Mouse (Mus musculus) liver, embryonic 11.5 days (tissue): ENCODE measurements around the gene Fancl. TPM values are rescaled to one million over a fixed set of nuclear protein-coding genes. Genes with fewer than 3 reads are reported as not detected.

Experiments used
- ATAC-seq: fragments of 200-750 bp; cut with Nextera tagmentation; replicated peaks from 2 replicates; pipeline ENCODE4 v1.8.0; 2017; ENCODE audit warnings: moderate number of reproducible peaks, mild to moderate bottlenecking, moderate TSS enrichment, moderate library complexity; ENCODE audit not compliant: low FRiP score
- DNase-seq: peaks from one replicate; pipeline ENCODE4 v3.0.0-alpha.2; 2017; ENCODE audit warnings: low spot score
- H3K27ac ChIP-seq: fragments of 300-500 bp; sonication (generic); 2 replicates; pipeline ENCODE4 v1.5.1; 2014; ENCODE audit warnings: mild to moderate bottlenecking, low read depth, low read length, control low read depth
- H3K27me3 ChIP-seq: fragments of 300-500 bp; sonication (generic); replicated peaks from 2 replicates; pipeline ENCODE4 v1.6.1; 2014; ENCODE audit warnings: low read length, mixed read lengths; ENCODE audit not compliant: control insufficient read depth, insufficient read depth
- H3K36me3 ChIP-seq: fragments of 300-500 bp; sonication (generic); 2 replicates; pipeline ENCODE4 v1.6.1; 2014; ENCODE audit warnings: mild to moderate bottlenecking, low read length, moderate library complexity, mixed read lengths; ENCODE audit not compliant: control insufficient read depth, insufficient read depth
- H3K4me1 ChIP-seq: fragments of 300-500 bp; sonication (generic); replicated peaks from 2 replicates; pipeline ENCODE4 v1.6.1; 2014; ENCODE audit warnings: low read length, mixed read lengths; ENCODE audit not compliant: control insufficient read depth, insufficient read depth
- H3K4me2 ChIP-seq: fragments of 300-500 bp; sonication (generic); 2 replicates; pipeline ENCODE4 v1.6.1; 2014; ENCODE audit warnings: mild to moderate bottlenecking, control low read depth, moderate library complexity
- H3K4me3 ChIP-seq: fragments of 300-500 bp; sonication (generic); 2 replicates; pipeline ENCODE4 v1.5.1; 2014; ENCODE audit warnings: low read depth, low read length, control low read depth
- H3K9ac ChIP-seq: fragments of 300-500 bp; sonication (generic); 2 replicates; pipeline ENCODE4 v1.6.1; 2014; ENCODE audit warnings: low read depth, low read length, control low read depth
- H3K9me3 ChIP-seq: fragments of 300-500 bp; sonication (generic); 2 replicates; pipeline ENCODE4 v1.6.1; 2016; ENCODE audit warnings: low read length, inconsistent platforms, mixed read lengths; ENCODE audit not compliant: control insufficient read depth
- WGBS: fragments of 180-500 bp; shearing (Covaris S2); extraction: QIAGEN DNeasy Blood & Tissue Kit; methylation state at CpG from one replicate; pipeline ENCODE4 v1.1.7; 2014; 5-methylcytosine and 5-hydroxymethylcytosine counted together
- polyA plus RNA-seq: library from polyadenylated mRNA; unstranded; fragments of >200 nt; fragmentation: Nextera tagmentation; extraction: Ambion mirVana; gene quantifications from 2 replicates; pipeline ENCODE4 v1.2.1, GENCODE M21; 2014

The Fancl gene
- polyA plus RNA-seq, 1 experiment from 2014 or later = 32.8 TPM

GRCm38 (mm10) chr11:26395561-26395960, 9.6 kb downstream of the Fancl start:
- WGBS = 64% methylated on average over 3 of the region's 3 CpGs

GRCm38 (mm10) chr11:26412972-26413371, 27.0 kb downstream of the Fancl start:
- ATAC-seq (no peak; the same call in 1 of the 2 replicates), DNase-seq (no peak)
- no peaks in the 10 kb centered on the region for H3K36me3 ChIP-seq

More at GRCm38 (mm10) chr11:26395561-26395960, 9.6 kb downstream of the Fancl start:
- no peaks in the 10 kb centered on the region for H3K9me3 ChIP-seq
- no peak overlapping the region for H3K4me3 ChIP-seq
- DNase-seq = no peak
- H3K27ac ChIP-seq = no peak overlapping the region
- no peak overlapping the region for H3K4me2 ChIP-seq
- H3K36me3 ChIP-seq = no peaks in the 10 kb centered on the region
- no peak for ATAC-seq
- H3K9ac ChIP-seq = no peak overlapping the region
- H3K4me1 ChIP-seq = no peaks in the 10 kb centered on the region
- no peaks in the 10 kb centered on the region for H3K27me3 ChIP-seq

GRCm38 (mm10) chr11:26421472-26421871, 35.5 kb downstream of the Fancl start:
- no peak overlapping the region for H3K4me2 ChIP-seq
- no peak overlapping the region for H3K4me3 ChIP-seq
- no peaks in the 10 kb centered on the region for H3K36me3 ChIP-seq
- ATAC-seq (no peak), DNase-seq (no peak)
- H3K4me1 ChIP-seq = no peaks in the 10 kb centered on the region
- no peak overlapping the region for H3K27ac ChIP-seq
- no peak overlapping the region for H3K9ac ChIP-seq
- no peaks in the 10 kb centered on the region for H3K27me3 ChIP-seq
- no peaks in the 10 kb centered on the region for H3K9me3 ChIP-seq
- WGBS = 84% methylated on average over 2 of the region's 2 CpGs

More at GRCm38 (mm10) chr11:26412972-26413371, 27.0 kb downstream of the Fancl start:
- Histone ChIP-seq H3K4me3 (no peak overlapping the region), H3K4me1 (no peaks in the 10 kb centered on the region), H3K27ac (no peak overlapping the region), H3K9ac (no peak overlapping the region), H3K27me3 (no peaks in the 10 kb centered on the region), H3K9me3 (no peaks in the 10 kb centered on the region), H3K4me2 (no peak overlapping the region)
- 91% methylated on average over 3 of the region's 3 CpGs for WGBS

GRCm38 (mm10) chr11:26434229-26434628, 48.3 kb downstream of the Fancl start:
- no peak for DNase-seq
- ATAC-seq = no peak
- no peaks in the 10 kb centered on the region for H3K4me1 ChIP-seq
- no peak overlapping the region for H3K4me2 ChIP-seq
- H3K27me3 ChIP-seq = no peaks in the 10 kb centered on the region
- no peak overlapping the region for H3K9ac ChIP-seq
- H3K4me3 ChIP-seq = no peak overlapping the region
- no peaks in the 10 kb centered on the region for H3K9me3 ChIP-seq
- H3K27ac ChIP-seq = no peak overlapping the region
- no peaks in the 10 kb centered on the region for H3K36me3 ChIP-seq

- 89% methylated on average over 13 of the region's 13 CpGs for WGBS
- no peak overlapping the region for H3K9ac ChIP-seq
- no peaks in the 10 kb centered on the region for H3K27me3 ChIP-seq
- no peak overlapping the region for H3K27ac ChIP-seq
- no peak overlapping the region for H3K4me3 ChIP-seq
- ATAC-seq = no peak
- no peak for DNase-seq
- no peaks in the 10 kb centered on the region for H3K36me3 ChIP-seq
- H3K9me3 ChIP-seq = no peaks in the 10 kb centered on the region
- no peaks in the 10 kb centered on the region for H3K4me1 ChIP-seq
- no peak overlapping the region for H3K4me2 ChIP-seq
Measured at GRCm38 (mm10) chr11:26437818-26438217, 51.9 kb downstream of the Fancl start.

GRCm38 (mm10) chr11:26441121-26441520, 55.2 kb downstream of the Fancl start:
- H3K4me3 ChIP-seq = no peak overlapping the region
- ATAC-seq (no peak), DNase-seq (no peak)
- H3K9me3 ChIP-seq = no peaks in the 10 kb centered on the region
- no peak overlapping the region for H3K27ac ChIP-seq
- H3K9ac ChIP-seq = no peak overlapping the region
- H3K4me1 ChIP-seq = no peaks in the 10 kb centered on the region
- no peaks in the 10 kb centered on the region for H3K27me3 ChIP-seq
- 75% methylated on average over 1 of the region's 1 CpGs for WGBS
- H3K4me2 ChIP-seq = no peak overlapping the region
- no peaks in the 10 kb centered on the region; the same call in 1 of the 2 replicates for H3K36me3 ChIP-seq

- no peak for DNase-seq
- no peak overlapping the region for H3K4me2 ChIP-seq
- no peak overlapping the region for H3K27ac ChIP-seq
- H3K4me3 ChIP-seq = no peak overlapping the region
- ATAC-seq = no peak
- no peaks in the 10 kb centered on the region; the same call in 1 of the 2 replicates for H3K36me3 ChIP-seq
- no peaks in the 10 kb centered on the region for H3K4me1 ChIP-seq
- no peaks in the 10 kb centered on the region for H3K9me3 ChIP-seq
- no peak overlapping the region for H3K9ac ChIP-seq
- H3K27me3 ChIP-seq = no peaks in the 10 kb centered on the region
Measured at GRCm38 (mm10) chr11:26444374-26444773, 58.4 kb downstream of the Fancl start.

GRCm38 (mm10) chr11:26449789-26450188, 63.9 kb downstream of the Fancl start:
- H3K9me3 ChIP-seq = no peaks in the 10 kb centered on the region
- no peak overlapping the region for H3K4me3 ChIP-seq
- ATAC-seq (no peak), DNase-seq (no peak)
- H3K9ac ChIP-seq = no peak overlapping the region
- H3K27ac ChIP-seq = no peak overlapping the region
- no peaks in the 10 kb centered on the region for H3K4me1 ChIP-seq
- WGBS = 81% methylated on average over 3 of the region's 3 CpGs
- no peaks in the 10 kb centered on the region for H3K27me3 ChIP-seq
- H3K4me2 ChIP-seq = no peak overlapping the region
- no peaks in the 10 kb centered on the region; the same call in 1 of the 2 replicates for H3K36me3 ChIP-seq

GRCm38 (mm10) chr11:26450636-26451035, 64.7 kb downstream of the Fancl start:
- no peak overlapping the region for H3K4me3 ChIP-seq
- DNase-seq = no peak
- no peaks in the 10 kb centered on the region for H3K4me1 ChIP-seq
- no peaks in the 10 kb centered on the region for H3K9me3 ChIP-seq
- no peak for ATAC-seq
- H3K27me3 ChIP-seq = no peaks in the 10 kb centered on the region
- H3K36me3 ChIP-seq = no peaks in the 10 kb centered on the region
- no peak overlapping the region for H3K9ac ChIP-seq
- no peak overlapping the region for H3K27ac ChIP-seq
- 87% methylated on average over 1 of the region's 1 CpGs for WGBS
- no peak overlapping the region for H3K4me2 ChIP-seq
